Mouse (Mus musculus) midbrain, postnatal 0 days (tissue): Measurements from ENCODE around the gene Leo1. TPM values are rescaled to one million over a fixed set of nuclear protein-coding genes. Genes with fewer than 3 reads are reported as not detected.

Experiments
- ATAC-seq: fragments of 200-750 bp; cut with Nextera tagmentation; 2 replicates; pipeline ENCODE4 v1.8.0; 2017; ENCODE audit warnings: moderate number of reproducible peaks, mild to moderate bottlenecking, moderate TSS enrichment, moderate library complexity; ENCODE audit not compliant: low FRiP score
- DNase-seq: peaks from one replicate; pipeline ENCODE4 v3.0.0-alpha.2; 2015; ENCODE audit warnings: low spot score
- H3K27ac ChIP-seq: fragments of 300-500 bp; sonication (generic); 2 replicates; pipeline ENCODE4 v1.5.1; 2014; ENCODE audit warnings: low read depth, mild to moderate bottlenecking, low read length, mixed read lengths
- H3K27me3 ChIP-seq: fragments of 300-500 bp; sonication (generic); 2 replicates; pipeline ENCODE4 v1.6.1; 2014; ENCODE audit warnings: low read length, control low read depth, mixed read lengths; ENCODE audit not compliant: insufficient read depth
- H3K36me3 ChIP-seq: fragments of 300-500 bp; sonication (generic); 2 replicates; pipeline ENCODE4 v1.6.1; 2014; ENCODE audit warnings: low read length, control low read depth, mixed read lengths; ENCODE audit not compliant: insufficient read depth
- H3K4me1 ChIP-seq: fragments of 300-500 bp; sonication (generic); 2 replicates; pipeline ENCODE4 v1.6.1; 2014; ENCODE audit warnings: mild to moderate bottlenecking, control low read depth, antibody characterized with exemption, low read length, mixed read lengths; ENCODE audit not compliant: insufficient read depth
- H3K4me2 ChIP-seq: fragments of 300-500 bp; sonication (generic); 2 replicates; pipeline ENCODE4 v1.6.1; 2014; ENCODE audit warnings: low read depth, mild to moderate bottlenecking, low read length, mixed read lengths; ENCODE audit not compliant: poor library complexity, severe bottlenecking
- H3K4me3 ChIP-seq: fragments of 300-500 bp; sonication (generic); 2 replicates; pipeline ENCODE4 v1.5.1; 2014; ENCODE audit warnings: low read depth, mild to moderate bottlenecking, low read length, moderate library complexity
- H3K9ac ChIP-seq: fragments of 300-500 bp; sonication (generic); replicated peaks from 2 replicates; pipeline ENCODE4 v1.6.1; 2014; ENCODE audit warnings: mild to moderate bottlenecking, low read length, moderate library complexity, mixed read lengths; ENCODE audit not compliant: poor library complexity, severe bottlenecking
- H3K9me3 ChIP-seq: fragments of 300-500 bp; sonication (generic); 2 replicates; pipeline ENCODE4 v1.6.1; 2016; ENCODE audit warnings: low read length, control low read depth
- CTCF ChIP-seq: IDR thresholded peaks from 2 replicates; pipeline ENCODE4 v1.5.1; 2016; ENCODE audit warnings: antibody characterized with exemption, mild to moderate bottlenecking
- WGBS: fragments of 180-500 bp; shearing (Covaris S2); extraction: QIAGEN DNeasy Blood & Tissue Kit; methylation state at CpG from one replicate; pipeline ENCODE4 v1.1.7; 2014; 5-methylcytosine and 5-hydroxymethylcytosine counted together
- polyA plus RNA-seq: library from polyadenylated mRNA; unstranded; fragments of >200 nt; fragmentation: Nextera tagmentation; extraction: Ambion mirVana; gene quantifications from 2 replicates; pipeline ENCODE4 v1.2.1, GENCODE M21; 2015
- total RNA-seq: library from RNA; depleted of rRNA; stranded (reverse); fragments of >200 nt; gene quantifications from 2 replicates; pipeline ENCODE4 v1.2.3, GENCODE M21; 2014

Gene Leo1
- total and polyA plus RNA-seq, 2 experiments from 2014 or later: 27.8 to 45.0 TPM

DNA sequence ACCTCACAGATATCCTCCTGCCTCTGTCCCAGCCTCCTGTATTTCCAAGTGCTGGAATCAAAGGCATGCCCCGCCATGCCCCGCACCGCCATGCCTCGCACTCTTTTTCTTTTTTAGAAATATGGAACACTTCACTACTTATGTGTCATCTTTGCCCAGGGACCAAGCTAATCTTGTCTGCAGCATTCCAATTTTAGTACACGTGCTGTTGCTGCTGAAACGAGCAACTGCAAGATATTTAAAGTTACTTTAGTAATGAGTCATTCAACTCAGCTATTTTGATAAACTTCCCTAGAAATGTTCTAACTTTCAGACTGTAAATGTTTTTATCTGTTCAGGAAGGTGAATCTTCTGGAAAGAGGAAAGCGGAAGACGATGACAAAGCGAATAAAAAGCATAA is 24.5 kb downstream of the Leo1 start:
- no peak overlapping the region for H3K4me2 ChIP-seq
- DNase-seq: no peak
- no peak overlapping the region for H3K27ac ChIP-seq
- no peak overlapping the region for H3K4me3 ChIP-seq
- peaks cover 41% of the 10 kb centered on the region for H3K36me3 ChIP-seq
- no peaks in the 10 kb centered on the region for H3K4me1 ChIP-seq
- H3K9me3 ChIP-seq: no peaks in the 10 kb centered on the region
- H3K9ac ChIP-seq: no peak overlapping the region
- no peak for TF ChIP-seq CTCF
- H3K27me3 ChIP-seq: no peaks in the 10 kb centered on the region
- 97% methylated on average over 9 of the region's 9 CpGs for WGBS
- no peak for ATAC-seq

DNA sequence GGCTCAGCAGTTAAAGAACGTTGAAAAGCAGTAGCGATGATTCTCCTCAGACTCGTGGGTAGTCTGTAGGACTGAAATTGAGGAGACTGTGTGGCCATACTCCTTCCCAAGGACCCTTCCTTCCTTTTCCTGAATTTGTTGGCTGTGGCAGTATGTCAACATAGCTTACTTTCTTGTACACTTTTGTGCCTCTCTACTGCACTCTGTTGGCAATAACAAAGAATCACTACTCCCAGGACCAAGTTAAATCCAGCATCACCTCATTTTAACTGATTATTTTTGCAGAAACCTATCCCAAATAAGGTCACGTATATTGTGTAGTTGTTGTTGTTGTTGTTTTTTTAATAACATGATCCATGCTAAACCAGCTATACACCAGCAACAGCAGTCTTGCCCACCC is 25.3 kb downstream of the Leo1 start:
- ATAC-seq (no peak), DNase-seq (no peak)
- 87% methylated on average over 4 of the region's 4 CpGs for WGBS
- Histone ChIP-seq H3K9me3 (no peaks in the 10 kb centered on the region), H3K4me2 (no peak overlapping the region), H3K27ac (no peak overlapping the region), H3K36me3 (peaks cover 38% of the 10 kb centered on the region), H3K4me3 (no peak overlapping the region), H3K9ac (no peak overlapping the region), H3K4me1 (no peaks in the 10 kb centered on the region), H3K27me3 (no peaks in the 10 kb centered on the region)
- TF ChIP-seq CTCF: peak; percentile 56

DNA sequence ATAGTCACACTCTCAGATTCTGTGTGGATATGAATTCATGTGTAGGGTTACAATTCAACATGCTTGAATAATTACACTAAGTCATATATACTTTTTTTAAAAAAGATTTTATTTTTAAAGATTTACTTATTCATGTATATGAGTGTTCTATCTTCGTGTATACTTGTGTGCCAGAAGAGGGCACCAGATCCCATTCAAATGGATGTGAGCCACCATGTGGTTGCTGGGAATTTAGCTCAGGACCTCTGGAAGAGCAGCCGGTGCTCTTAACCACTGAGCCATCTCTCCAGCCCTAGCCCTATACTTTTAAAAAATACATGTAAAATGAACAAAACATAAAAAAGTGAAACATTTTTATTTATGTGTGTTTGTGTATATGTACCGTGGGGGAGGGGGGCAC is 26.3 kb downstream of the Leo1 start:
- no peaks in the 10 kb centered on the region for H3K9me3 ChIP-seq
- no peaks in the 10 kb centered on the region for H3K4me1 ChIP-seq
- no peak for ATAC-seq
- no peaks in the 10 kb centered on the region for H3K27me3 ChIP-seq
- peak; percentile 13; the same call in 1 of the 2 replicates for TF ChIP-seq CTCF
- H3K4me3 ChIP-seq: no peak overlapping the region
- no peak for DNase-seq
- 96% methylated on average over 3 of the region's 3 CpGs for WGBS
- peaks cover 30% of the 10 kb centered on the region for H3K36me3 ChIP-seq
- no peak overlapping the region for H3K4me2 ChIP-seq
- no peak overlapping the region for H3K27ac ChIP-seq
- H3K9ac ChIP-seq: no peak overlapping the region

DNA sequence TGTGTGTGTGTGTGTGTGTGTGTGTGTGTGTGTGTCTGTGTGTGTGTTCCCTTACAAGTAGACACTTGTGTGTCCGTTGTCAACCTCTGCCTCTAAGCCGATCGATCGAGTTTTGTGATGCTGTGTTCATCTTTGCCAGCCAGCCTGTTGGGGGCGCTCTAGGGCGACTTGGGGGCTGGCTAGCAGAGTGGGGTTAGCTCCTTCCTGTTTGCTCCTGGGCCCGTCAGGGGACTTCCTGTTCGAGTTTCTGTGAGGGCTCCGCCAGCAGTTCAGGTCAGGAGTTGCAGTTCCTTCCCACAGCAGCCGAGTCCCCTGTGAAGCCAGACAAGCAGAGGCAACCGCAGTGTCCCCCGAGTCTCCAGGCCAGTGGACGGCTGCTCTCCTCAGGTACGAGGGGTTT is 27.0 kb downstream of the Leo1 start:
- no peak for ATAC-seq
- Histone ChIP-seq H3K4me3 (no peak overlapping the region), H3K27me3 (no peaks in the 10 kb centered on the region), H3K9ac (no peak overlapping the region), H3K27ac (no peak overlapping the region), H3K36me3 (peaks cover 24% of the 10 kb centered on the region), H3K4me2 (no peak overlapping the region), H3K4me1 (no peaks in the 10 kb centered on the region), H3K9me3 (no peaks in the 10 kb centered on the region)
- TF ChIP-seq CTCF: peak; percentile 40; the same call in 1 of the 2 replicates
- WGBS: 80% methylated on average over 14 of the region's 14 CpGs
- peak; percentile 31 for DNase-seq

DNA sequence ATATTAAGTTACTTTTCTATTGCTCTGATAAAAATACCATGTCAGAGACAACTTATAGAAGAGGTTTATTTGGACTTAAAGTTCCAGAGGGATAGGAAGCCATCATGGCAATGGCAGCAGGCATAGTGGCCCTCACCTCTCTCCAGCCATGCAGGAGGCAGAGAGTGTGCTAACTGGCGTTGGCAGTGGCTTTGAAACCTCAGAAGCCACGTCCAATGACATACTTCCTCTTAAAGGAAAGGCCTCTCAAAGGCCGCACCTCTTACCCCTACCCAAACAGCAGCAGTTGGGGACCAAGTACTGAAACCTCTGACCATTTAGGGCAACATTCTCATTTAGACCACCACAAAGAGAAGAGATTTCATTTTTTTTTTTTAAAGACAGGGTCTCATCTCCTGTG is 35.9 kb downstream of the Leo1 start:
- TF ChIP-seq CTCF: no peak
- WGBS: 75% methylated on average over 3 of the region's 3 CpGs
- H3K9ac ChIP-seq: no peak overlapping the region

DNA sequence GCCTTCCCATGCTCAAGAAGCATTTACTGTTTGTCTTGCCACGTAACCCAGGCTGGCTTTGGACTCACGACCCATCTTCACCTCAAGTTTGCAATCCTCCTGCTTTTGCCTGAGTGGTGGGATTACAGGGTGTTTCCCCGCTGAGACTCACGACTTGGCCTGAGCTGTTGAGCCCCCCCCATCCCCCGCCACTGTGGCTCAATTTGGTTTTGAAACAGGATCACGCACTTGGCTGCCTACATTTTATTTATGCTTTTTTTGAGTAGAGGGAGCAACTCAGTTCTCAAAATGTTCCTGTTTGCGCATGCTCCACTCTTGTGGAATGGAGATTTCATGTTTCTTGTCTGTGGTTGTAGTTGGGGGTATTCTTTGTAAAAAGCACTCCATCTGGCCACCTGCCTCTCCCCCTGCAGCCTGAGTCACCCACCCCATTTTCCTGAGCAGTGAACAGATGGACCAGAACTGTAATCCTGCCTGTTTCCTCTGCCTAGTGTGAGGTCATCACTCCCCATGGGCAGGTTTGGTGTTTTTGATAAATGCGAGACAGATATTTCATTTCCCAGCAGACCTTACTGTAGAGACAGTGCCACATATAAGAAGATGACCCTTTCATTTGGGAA is 37.9 kb downstream of the Leo1 start:
- no peak for ATAC-seq
- Histone ChIP-seq H3K27me3 (no peaks in the 10 kb centered on the region), H3K9ac (no peak overlapping the region; the same call in 1 of the 2 replicates), H3K4me3 (no peak overlapping the region), H3K4me2 (no peak overlapping the region), H3K36me3 (peaks cover 7% of the 10 kb centered on the region), H3K9me3 (no peaks in the 10 kb centered on the region), H3K27ac (no peak overlapping the region), H3K4me1 (no peaks in the 10 kb centered on the region)
- DNase-seq: peak; percentile 51
- WGBS: 44% methylated on average over 8 of the region's 8 CpGs
- no peak for TF ChIP-seq CTCF

More for the DNA sequence above, 35.9 kb downstream of the Leo1 start:
- H3K9me3 ChIP-seq: no peaks in the 10 kb centered on the region
- H3K27ac ChIP-seq: no peak overlapping the region
- no peaks in the 10 kb centered on the region for H3K27me3 ChIP-seq
- no peak for ATAC-seq
- DNase-seq: no peak
- no peaks in the 10 kb centered on the region for H3K4me1 ChIP-seq
- H3K4me2 ChIP-seq: no peak overlapping the region
- 0 out of 2 replicates have a peak, but pooled peaks cover 3% of the 10 kb centered on the region for H3K36me3 ChIP-seq
- H3K4me3 ChIP-seq: no peak overlapping the region
